Mouse (Mus musculus): Measurements from ENCODE around the gene Gabrr2. TPM values are rescaled to one million over a fixed set of nuclear protein-coding genes. Genes with fewer than 3 reads are reported as not detected.

Gene Gabrr2
- polyA plus RNA-seq, 1 experiment: 0.42 TPM

Other genes with a start within 250 kb of the Gabrr2 start
- gene Ankrd6, start 112.2 kb upstream of the Gabrr2 start, polyA plus RNA-seq (2012; rRNA removed): 31.0 and 31.3 TPM in 2 replicates
- 109 and 129 TPM in 2 replicates for gene Rragd, start 80.0 kb upstream of the Gabrr2 start, polyA plus RNA-seq (2012; rRNA removed)
- gene Ube2j1, start 31.6 kb upstream of the Gabrr2 start, polyA plus RNA-seq (2012; rRNA removed): 52.2 and 54.4 TPM in 2 replicates
- 0.23 and 0.26 TPM in 2 replicates for gene Gabrr1, start 69.5 kb downstream of the Gabrr2 start, polyA plus RNA-seq (2012; rRNA removed)
- gene Pm20d2, start 126.7 kb downstream of the Gabrr2 start, polyA plus RNA-seq (2012; rRNA removed): 3.9 and 4.5 TPM in 2 replicates
- gene Srsf12, start 146.0 kb downstream of the Gabrr2 start, polyA plus RNA-seq (2012; rRNA removed): 19.6 and 21.3 TPM in 2 replicates
- gene Pnrc1, start 227.2 kb downstream of the Gabrr2 start, polyA plus RNA-seq (2012; rRNA removed): 53.9 and 54.9 TPM in 2 replicates
- 11.4 and 12.4 TPM in 2 replicates for gene Rngtt, start 247.3 kb downstream of the Gabrr2 start, polyA plus RNA-seq (2012; rRNA removed)